Mouse (Mus musculus) gastrocnemius, adult 8-10 months (tissue): ENCODE results near the gene Iqschfp. TPM values are rescaled to one million over a fixed set of nuclear protein-coding genes. Genes with fewer than 3 reads are reported as not detected.

Experiments used
- total RNA-seq, 4 experiments: library from RNA; stranded (reverse); gene quantifications; 2 replicates each; pipeline ENCODE4 v1.2.4; 2022

Iqschfp gene
- total RNA-seq, 4 experiments from 2014 or later: not detected

Other genes starting within 250 kb of the Iqschfp start
- gene Iqcj, start within 50 bp of the Iqschfp start, total RNA-seq: not detected
- gene Schip1, start 172.6 kb downstream of the Iqschfp start, total RNA-seq: 10 to 100 TPM; 90.4 to 99.0 (median 92.9) TPM